Comparison of ENCODE assay signal across 9 mouse cellular contexts in genomic region chr5:124019348-124020216, GRCm38 (mm10). TPM values are rescaled to one million over a fixed set of nuclear protein-coding genes. Genes with fewer than 3 reads are reported as not detected.
DNase-seq lines count a peak whose midpoint lies in the region; ATAC-seq lines count a peak whose summit lies in the region.
"Had no signal": no experiment of that assay in that cellular context is flagged by ENCODE, and none has a peak within 500 bp of the region (broad histone marks: within the 10 kb centered on the region; RNA-seq: fewer than 3 reads in every experiment).

No protein-coding gene starts in this region.

- peaks cover 25% of the 10 kb centered on the region for H3K4me1 ChIP-seq in forebrain, embryonic 14.5 days (ENCODE audit: control insufficient read depth, insufficient read depth, low read length)

- no peak overlapping the region for H3K4me3 ChIP-seq in forebrain, embryonic 14.5 days (ENCODE audit: low read depth, low read length)
- H3K4me3 ChIP-seq: embryonic facial prominence, embryonic 15.5 days had no signal

- H3K36me3 ChIP-seq in forebrain, embryonic 14.5 days (ENCODE audit: control insufficient read depth, insufficient read depth, low read length) = peaks cover 26% of the 10 kb centered on the region; the same call in 1 of the 2 replicates

- 71% methylated on average over 12 of the region's 12 CpGs for WGBS in forebrain, embryonic 14.5 days

- no peaks in the 10 kb centered on the region for H3K9me3 ChIP-seq in forebrain, embryonic 14.5 days (replicated peaks; ENCODE audit: control insufficient read depth, low read length)
- H3K9me3 ChIP-seq: embryonic facial prominence, embryonic 15.5 days had no signal

- no peak overlapping the region for H3K9ac ChIP-seq in forebrain, embryonic 14.5 days (ENCODE audit: low read length)
- H3K9ac ChIP-seq: embryonic facial prominence, embryonic 15.5 days had no signal

- peak; percentile 65 for DNase-seq in T-cell, adult 2 months (ENCODE audit: low spot score)
- DNase-seq in forebrain, embryonic 14.5 days (ENCODE audit: low spot score) = peak; percentile 67
- DNase-seq in heart, postnatal 4 days = peak; percentile 80
- DNase-seq in layer of hippocampus, postnatal 36 days = peak; percentile 76 to 79
- peak; percentile 82 for DNase-seq in lung, postnatal 14 days
- DNase-seq in spleen, adult 12 weeks (ENCODE audit: low spot score) = peak; percentile 53
- no peak for DNase-seq in gastrocnemius, postnatal 14 days

- peak; percentile 61 for ATAC-seq in CD4-positive, CD25-positive, alpha-beta regulatory T cell, adult 4 months
- ATAC-seq in forebrain, embryonic 14.5 days = no peak

- H3K4me2 ChIP-seq in forebrain, embryonic 14.5 days (ENCODE audit: low read length) = no peak overlapping the region
- H3K4me2 ChIP-seq: embryonic facial prominence, embryonic 15.5 days had no signal

- intact Hi-C loops in gastrocnemius, postnatal 14 days (cut with DNase I; ENCODE audit: low total_unique reads) = no loop called here

- H3K27ac ChIP-seq in forebrain, embryonic 14.5 days (ENCODE audit: low read depth, low read length) = 0 out of 2 replicates have a peak overlapping the region, but pooled peaks have one; percentile 11
- H3K27ac ChIP-seq: embryonic facial prominence, embryonic 15.5 days had no signal

- H3K27me3 ChIP-seq in forebrain, embryonic 14.5 days (replicated peaks; ENCODE audit: control insufficient read depth, insufficient read depth, low read length) = no peaks in the 10 kb centered on the region
- H3K27me3 ChIP-seq: embryonic facial prominence, embryonic 15.5 days had no signal

RNA-seq across cellular contexts. Expression of gene Vps37b, which starts 12.5 kb away (rescaled TPM):
- 10 to 100 TPM; 17.8 to 22.1 TPM for polyA plus RNA-seq in CD4-positive, CD25-positive, alpha-beta regulatory T cell, adult 4 months (2017; shearing (Covaris generic))
- polyA plus RNA-seq in forebrain, embryonic 14.5 days (2014; fragmentation: Nextera tagmentation; extraction: Ambion mirVana) = 70.5 and 86.6 TPM in 2 replicates
- 10 to 100 TPM; 42.3 to 49.1 TPM for total RNA-seq in heart, postnatal 4 days (2021)
- 10 to 100 TPM; 32.6 to 40.8 TPM for total RNA-seq in layer of hippocampus, postnatal 36 days (2021)
- total RNA-seq in gastrocnemius, postnatal 14 days (2021) = 1 to 10 TPM; 6.3 to 7.8 TPM

RNA-seq across cellular contexts. Expression of gene Hip1r, which starts 46.2 kb away (rescaled TPM):
- polyA plus RNA-seq in CD4-positive, CD25-positive, alpha-beta regulatory T cell, adult 4 months (2017; shearing (Covaris generic)) = 10 to 100 TPM; 11.0 to 12.1 TPM
- polyA plus RNA-seq in forebrain, embryonic 14.5 days (2014; fragmentation: Nextera tagmentation; extraction: Ambion mirVana) = 12.4 and 27.1 TPM in 2 replicates
- total RNA-seq in heart, postnatal 4 days (2021) = 10 to 100 TPM; 29.6 to 42.2 TPM
- total RNA-seq in layer of hippocampus, postnatal 36 days (2021) = 10 to 100 TPM; 39.4 to 41.2 TPM
- 10 to 100 TPM in 1 of 2 experiments, 1 to 10 TPM in 1; 7.2 to 11.1 TPM for total RNA-seq in gastrocnemius, postnatal 14 days (2021)
